Mouse (Mus musculus): ENCODE measurements around the gene Mthfd1.

Mthfd1 gene

DNA sequence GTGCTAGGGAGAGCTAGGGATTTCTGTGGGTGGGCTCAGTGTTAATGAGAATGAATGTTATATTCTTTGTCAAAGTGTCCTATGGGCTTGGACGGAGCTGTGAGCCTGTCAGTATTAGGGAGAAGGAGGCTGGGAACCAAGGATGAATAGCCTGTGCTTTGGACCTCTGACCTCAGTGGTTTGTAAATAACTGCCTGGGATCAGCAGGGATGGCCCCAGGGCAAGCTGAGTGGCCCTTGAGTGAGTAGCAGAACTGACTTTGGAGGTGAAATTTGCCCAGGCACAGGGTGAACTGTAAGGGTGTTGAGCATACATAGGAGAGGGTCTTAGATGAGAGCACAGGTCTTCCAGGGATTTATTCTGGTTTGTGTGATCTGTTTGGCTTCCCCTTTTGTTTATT is 8.8 kb downstream of the Mthfd1 start:
- no peak for DNase-seq (ENCODE audit: low spot score)

GRCm38 (mm10) chr12:76264325-76264965 is 9.3 kb downstream of the Mthfd1 start:
- peak; percentile 70 for DNase-seq (ENCODE audit: low spot score)

- DNase-seq (ENCODE audit: low spot score): no peak
Observed at GRCm38 (mm10) chr12:76265001-76265400, 9.9 kb downstream of the Mthfd1 start.

GRCm38 (mm10) chr12:76266875-76267274 is 11.8 kb downstream of the Mthfd1 start:
- DNase-seq (ENCODE audit: low spot score): peak; percentile 66

DNA sequence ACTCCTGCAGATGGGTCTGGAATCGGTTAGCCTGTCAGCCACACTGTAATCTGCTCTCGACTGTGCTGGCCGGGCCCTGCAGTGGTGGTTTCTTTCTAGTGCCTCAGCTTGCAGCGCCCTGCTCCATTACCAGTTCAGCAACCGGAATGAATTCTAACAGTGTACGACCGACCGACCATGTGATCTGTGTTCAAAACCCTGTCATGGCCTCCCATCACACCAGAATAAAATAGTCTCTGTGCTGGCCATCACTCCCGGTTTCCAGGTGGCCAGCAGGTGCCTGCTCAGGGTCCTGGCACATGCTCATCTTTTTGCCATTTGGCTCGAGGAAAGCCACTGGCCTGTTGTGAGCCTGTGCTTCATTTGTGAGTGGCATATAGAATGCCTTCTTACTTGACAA is 13.6 kb downstream of the Mthfd1 start:
- no peak for DNase-seq (ENCODE audit: low spot score)

DNA sequence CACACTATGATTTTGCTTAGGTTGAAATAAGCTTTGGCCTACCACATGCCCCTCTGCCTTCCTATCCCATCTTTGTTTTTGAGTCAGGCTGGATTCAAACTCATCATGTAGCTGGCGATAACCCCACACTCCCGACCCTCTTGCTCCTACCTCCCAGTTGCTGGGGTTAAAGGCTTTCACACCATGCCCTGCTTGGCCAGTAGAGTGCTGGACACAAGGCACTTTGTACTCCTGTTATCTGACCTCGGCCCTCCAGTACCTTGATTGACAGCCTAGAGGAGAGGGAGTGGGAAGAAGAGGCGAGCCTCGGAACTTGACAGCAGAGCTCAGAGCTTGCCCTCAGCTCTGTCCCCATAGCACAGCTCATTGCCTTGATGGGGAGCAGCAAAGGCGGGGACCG is 14.1 kb downstream of the Mthfd1 start:
- DNase-seq (ENCODE audit: low spot score): no peak

- DNase-seq (ENCODE audit: low spot score): no peak
Observed at GRCm38 (mm10) chr12:76271516-76271915, 16.4 kb downstream of the Mthfd1 start.

- no peak for DNase-seq (ENCODE audit: low spot score)
Observed at GRCm38 (mm10) chr12:76272610-76273524, 17.8 kb downstream of the Mthfd1 start.

- no peak for DNase-seq (ENCODE audit: low spot score)
Observed at GRCm38 (mm10) chr12:76278209-76278608, 23.1 kb downstream of the Mthfd1 start.

DNA sequence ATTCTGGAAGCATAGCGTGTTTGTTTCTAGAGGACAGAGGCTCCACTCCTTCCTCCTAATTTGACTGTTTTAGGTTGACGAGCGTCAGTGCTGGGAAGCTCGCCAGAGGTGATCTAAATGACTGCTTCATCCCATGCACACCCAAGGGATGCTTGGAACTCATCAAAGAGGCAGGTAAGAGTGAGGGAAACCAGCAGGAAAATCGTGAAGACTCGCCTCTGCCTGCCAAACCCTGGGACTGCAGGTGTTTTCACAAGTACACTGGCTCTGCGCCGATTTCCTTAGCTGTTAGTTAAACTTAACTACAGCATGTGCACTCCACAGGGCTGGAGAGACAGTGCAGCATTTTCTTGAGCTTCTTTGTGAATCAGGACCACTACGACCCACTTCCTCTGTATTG is 25.5 kb downstream of the Mthfd1 start:
- peak; percentile 50 for DNase-seq (ENCODE audit: low spot score)

- DNase-seq (ENCODE audit: low spot score): no peak
Observed at GRCm38 (mm10) chr12:76281111-76281660, 26.1 kb downstream of the Mthfd1 start.

DNA sequence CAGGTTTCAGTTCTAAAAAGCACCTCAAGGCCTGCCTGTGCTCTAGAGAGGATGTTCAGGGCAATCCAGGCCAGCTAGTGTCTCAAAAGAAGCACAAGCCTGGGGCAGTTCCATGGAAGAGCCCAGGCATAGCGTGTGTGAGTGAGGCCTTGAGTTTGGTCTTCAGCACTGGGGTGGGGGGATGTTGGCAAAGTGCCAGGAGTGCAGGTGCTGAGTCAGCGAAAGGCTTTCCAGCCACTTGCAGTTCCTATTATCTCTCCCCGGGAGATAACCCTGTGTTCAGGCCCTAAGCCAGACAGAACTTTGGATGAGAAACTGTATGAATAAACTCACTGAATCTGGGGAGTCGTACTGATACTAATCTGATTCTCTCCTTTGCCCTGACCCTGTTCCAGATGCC is 27.0 kb downstream of the Mthfd1 start:
- no peak for DNase-seq (ENCODE audit: low spot score)

DNA sequence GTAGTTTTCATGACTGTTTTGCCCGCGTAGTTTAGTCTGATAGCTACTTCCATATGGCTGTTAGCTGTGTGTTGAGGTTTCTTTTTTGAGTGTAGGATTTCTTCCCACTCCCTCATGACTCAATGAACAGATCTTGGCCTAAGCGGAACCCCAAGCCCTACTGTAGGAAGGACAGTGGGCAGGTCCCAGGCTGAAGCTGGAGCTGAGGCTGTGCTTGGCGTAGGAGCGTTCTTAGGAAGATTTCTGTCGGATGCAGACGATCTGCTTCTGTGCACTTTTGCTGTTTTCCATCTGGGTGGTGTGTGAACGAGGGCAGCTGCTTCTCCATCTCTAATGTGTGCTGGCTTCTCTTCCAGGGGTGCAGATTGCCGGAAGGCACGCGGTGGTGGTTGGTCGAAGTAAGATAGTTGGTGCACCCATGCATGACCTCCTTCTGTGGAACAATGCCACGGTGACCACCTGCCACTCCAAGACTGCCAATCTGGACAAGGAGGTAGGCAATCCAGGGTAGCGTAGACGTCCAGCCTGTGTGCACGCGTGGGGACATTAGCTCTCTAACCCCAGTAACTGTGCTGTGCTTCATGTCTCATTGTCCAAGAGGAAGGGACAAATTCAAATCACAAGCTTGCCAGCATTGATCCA is 27.6 kb downstream of the Mthfd1 start:
- DNase-seq (ENCODE audit: low spot score): no peak

DNA sequence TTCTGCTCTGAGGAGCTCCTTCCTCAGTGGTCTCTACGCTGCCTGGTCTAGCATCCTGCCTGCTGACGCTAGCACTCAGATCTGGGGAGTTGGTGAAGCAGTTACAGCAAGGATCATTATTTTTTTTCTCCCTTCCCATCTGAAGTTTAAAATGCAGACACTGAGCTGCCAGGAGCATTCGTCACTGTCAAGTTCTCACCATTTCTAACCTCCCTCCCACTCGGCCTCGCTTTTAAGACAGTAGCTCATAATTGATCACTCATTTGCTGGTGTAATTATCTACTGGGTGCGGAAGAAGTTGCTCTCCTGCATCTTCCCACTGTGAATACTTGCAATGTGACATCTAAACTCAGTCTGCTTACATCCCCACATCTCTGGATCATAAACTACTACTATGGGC is 30.3 kb downstream of the Mthfd1 start:
- no peak for DNase-seq (ENCODE audit: low spot score)

DNA sequence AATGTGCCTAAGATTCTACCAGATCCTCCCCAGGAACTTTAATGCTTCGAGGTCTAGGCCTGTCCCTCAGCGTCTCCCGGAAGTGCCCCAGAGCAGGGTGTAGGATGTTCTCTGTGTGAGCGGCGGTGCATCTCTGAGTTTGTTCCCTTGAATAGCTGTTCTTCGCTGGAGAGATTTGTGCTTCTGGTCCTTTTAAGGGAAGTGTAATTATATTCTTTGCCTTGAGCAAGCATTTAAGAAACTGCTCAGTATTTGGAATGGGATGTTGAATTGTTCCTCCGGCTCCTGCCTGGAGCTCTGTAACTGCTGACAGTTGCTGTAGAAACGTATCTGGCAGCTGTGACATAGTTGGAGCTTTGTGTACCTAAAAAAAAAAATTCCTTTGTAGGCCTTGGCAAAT is 32.9 kb downstream of the Mthfd1 start:
- DNase-seq (ENCODE audit: low spot score): no peak

GRCm38 (mm10) chr12:76288494-76288893 is 33.4 kb downstream of the Mthfd1 start:
- DNase-seq (ENCODE audit: low spot score): no peak

DNA sequence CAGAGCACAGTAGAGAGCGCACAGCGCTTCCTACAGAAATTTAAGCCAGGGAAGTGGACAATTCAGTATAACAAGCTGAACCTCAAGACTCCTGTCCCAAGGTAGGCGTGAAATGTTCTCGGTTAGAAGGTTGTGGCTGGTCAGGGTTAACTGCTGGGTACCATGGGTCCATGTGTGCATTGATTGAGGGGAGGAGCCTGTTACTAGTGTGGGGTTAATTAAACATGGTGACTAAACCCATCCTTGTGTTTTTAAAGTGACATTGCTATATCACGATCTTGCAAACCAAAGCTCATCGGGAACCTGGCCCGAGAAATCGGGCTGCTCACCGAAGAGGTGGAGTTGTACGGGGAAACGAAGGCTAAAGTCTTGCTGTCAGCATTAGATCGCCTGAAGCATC is 34.3 kb downstream of the Mthfd1 start:
- no peak for DNase-seq (ENCODE audit: low spot score)

GRCm38 (mm10) chr12:76290271-76290670 is 35.2 kb downstream of the Mthfd1 start:
- DNase-seq (ENCODE audit: low spot score): no peak

- DNase-seq (ENCODE audit: low spot score): peak; percentile 64
Observed at GRCm38 (mm10) chr12:76293192-76293591, 38.1 kb downstream of the Mthfd1 start.

- DNase-seq (ENCODE audit: low spot score): no peak
Observed at GRCm38 (mm10) chr12:76297830-76298229, 42.7 kb downstream of the Mthfd1 start.

GRCm38 (mm10) chr12:76299361-76299906 is 44.3 kb downstream of the Mthfd1 start:
- no peak for DNase-seq (ENCODE audit: low spot score)

GRCm38 (mm10) chr12:76300367-76300766 is 45.3 kb downstream of the Mthfd1 start:
- no peak for DNase-seq (ENCODE audit: low spot score)

Measured in layer of hippocampus, adult 11-12 months (tissue).